Mouse (Mus musculus) megakaryocyte, embryonic 14.5 days (primary cell): ENCODE measurements around the gene Atp5h.

ENCODE experiments used
- FLI1 ChIP-seq: IDR thresholded peaks from 2 replicates; pipeline ENCODE4 v1.6.1; 2012; ENCODE audit warnings: low read length, inconsistent platforms, mixed read lengths
- GATA1 ChIP-seq: IDR thresholded peaks from 3 replicates; pipeline ENCODE4 v1.6.1; 2012; ENCODE audit warnings: mixed read lengths, low read length, inconsistent platforms, borderline replicate concordance

- TF ChIP-seq GATA1 (no peak), FLI1 (no peak)
Observed at GRCm38 (mm10) chr11:115372015-115372414, 47.7 kb downstream of the Atp5h start.
